Mouse (Mus musculus): ENCODE data around the gene Map2k1.

DNA sequence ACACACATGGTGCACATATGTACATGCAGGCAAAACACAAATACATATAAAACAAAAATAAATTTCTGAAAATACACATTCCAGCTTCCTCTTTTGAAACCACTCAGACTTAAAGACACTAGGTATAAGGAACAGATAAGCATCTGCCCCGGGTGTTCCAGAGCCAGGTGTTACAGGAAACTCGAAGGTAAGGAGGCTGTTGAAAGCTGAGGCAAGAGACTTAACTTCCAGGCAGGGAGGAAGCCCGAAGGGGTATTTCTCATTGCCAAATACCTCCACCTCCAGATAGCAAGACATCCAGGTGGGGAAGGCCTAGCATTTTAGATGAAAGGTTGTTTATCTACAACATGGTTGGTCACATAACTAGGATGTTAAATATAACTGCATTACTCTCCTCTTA, 2.0 kb upstream of the Map2k1 start:
- TF ChIP-seq POLR2A (IDR thresholded peaks at IDR 0.05; ENCODE audit: insufficient read length, low read depth) (no peak), POLR2AphosphoS2 (IDR thresholded peaks at IDR 0.05; ENCODE audit: insufficient read length, low read depth) (no peak), CEBPB (IDR thresholded peaks at IDR 0.05; ENCODE audit: insufficient read depth, poor library complexity, severe bottlenecking) (no peak), MYOD1 (IDR thresholded peaks at IDR 0.05; ENCODE audit: control insufficient read depth in 1 of 3, insufficient read length in 2 of 3, low read depth in 2 of 3) (no peak), USF1 (IDR thresholded peaks at IDR 0.05; ENCODE audit: low read depth) (no peak)

Data from myocyte (in vitro differentiated cells).